Mouse (Mus musculus) hindbrain, embryonic 10.5 days (tissue): ENCODE measurements around the gene Chd1. TPM values are rescaled to one million over a fixed set of nuclear protein-coding genes. Genes with fewer than 3 reads are reported as not detected.

ENCODE experiments used
- DNase-seq: peaks from one replicate; pipeline ENCODE4 v3.0.0-alpha.2; 2017; ENCODE audit warnings: low spot score
- H3K27ac ChIP-seq: fragments of 300-500 bp; sonication (generic); 2 replicates; pipeline ENCODE4 v1.5.1; 2016; ENCODE audit warnings: mild to moderate bottlenecking, moderate library complexity
- H3K27me3 ChIP-seq: fragments of 300-500 bp; sonication (generic); 2 replicates; pipeline ENCODE4 v1.6.1; 2016; ENCODE audit warnings: mild to moderate bottlenecking; ENCODE audit not compliant: poor library complexity, insufficient read depth, severe bottlenecking
- H3K36me3 ChIP-seq: fragments of 300-500 bp; sonication (generic); 2 replicates; pipeline ENCODE4 v1.6.1; 2016; ENCODE audit warnings: mild to moderate bottlenecking, moderate library complexity
- H3K4me1 ChIP-seq: fragments of 300-500 bp; sonication (generic); replicated peaks from 2 replicates; pipeline ENCODE4 v1.6.1; 2016; ENCODE audit warnings: mild to moderate bottlenecking
- H3K4me3 ChIP-seq: fragments of 300-500 bp; sonication (generic); 2 replicates; pipeline ENCODE4 v1.5.1; 2016; ENCODE audit warnings: mild to moderate bottlenecking, moderate library complexity
- H3K9me3 ChIP-seq: fragments of 300-500 bp; sonication (generic); 2 replicates; pipeline ENCODE4 v1.6.1; 2016; ENCODE audit warnings: mild to moderate bottlenecking, moderate library complexity
- WGBS: fragments of 180-500 bp; shearing (Covaris S2); methylation state at CpG from one replicate; pipeline ENCODE4 v1.1.7; 2016; 5-methylcytosine and 5-hydroxymethylcytosine counted together
- polyA plus RNA-seq: library from polyadenylated mRNA; unstranded; fragments of >200 nt; fragmentation: Nextera tagmentation; extraction: Ambion mirVana; gene quantifications from 2 replicates; pipeline ENCODE4 v1.2.1, GENCODE M21; 2016

Gene Chd1
- polyA plus RNA-seq, 1 experiment from 2014 or later: 28.8 TPM

GRCm38 (mm10) chr17:15820146-15820545 lies 115.4 kb downstream of the Chd1 start:
- WGBS: 64% methylated on average over 6 of the region's 6 CpGs
- H3K36me3 ChIP-seq: peaks cover 59% of the 10 kb centered on the region
- no peak overlapping the region for H3K27ac ChIP-seq
- H3K4me1 ChIP-seq: peaks cover 39% of the 10 kb centered on the region
- no peaks in the 10 kb centered on the region for H3K9me3 ChIP-seq
- H3K4me3 ChIP-seq: no peak overlapping the region
- H3K27me3 ChIP-seq: no peaks in the 10 kb centered on the region
- DNase-seq: no peak

DNA sequence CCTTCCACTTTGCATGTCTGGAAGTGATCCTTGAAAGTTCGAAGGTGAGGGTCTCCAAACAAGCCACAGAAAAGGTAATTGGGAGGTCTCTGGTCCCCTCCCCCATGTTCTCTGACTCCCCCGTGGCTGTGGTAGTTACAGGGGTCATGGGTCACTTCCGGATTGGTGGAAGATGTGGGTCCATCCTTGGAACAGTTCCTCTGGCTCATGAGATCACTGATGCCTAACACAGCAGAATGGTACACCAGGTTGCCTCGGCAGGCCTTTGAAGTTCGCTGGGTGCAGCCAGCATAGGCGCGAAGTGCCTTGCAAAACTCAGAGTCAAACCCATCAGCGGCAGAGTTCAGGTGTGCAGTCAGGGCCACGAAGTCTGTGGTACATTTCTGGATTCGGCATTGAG lies 116.0 kb downstream of the Chd1 start:
- Histone ChIP-seq H3K4me3 (no peak overlapping the region), H3K27me3 (no peaks in the 10 kb centered on the region), H3K27ac (no peak overlapping the region), H3K36me3 (peaks cover 52% of the 10 kb centered on the region), H3K9me3 (no peaks in the 10 kb centered on the region), H3K4me1 (peaks cover 39% of the 10 kb centered on the region)
- DNase-seq: no peak
- 77% methylated on average over 10 of the region's 10 CpGs for WGBS

GRCm38 (mm10) chr17:15821706-15822105 lies 116.9 kb downstream of the Chd1 start:
- Histone ChIP-seq H3K27ac (no peak overlapping the region), H3K27me3 (no peaks in the 10 kb centered on the region), H3K4me1 (peaks cover 39% of the 10 kb centered on the region), H3K36me3 (peaks cover 46% of the 10 kb centered on the region), H3K4me3 (no peak overlapping the region), H3K9me3 (no peaks in the 10 kb centered on the region)
- DNase-seq: no peak
- WGBS: 90% methylated on average over 4 of the region's 4 CpGs

Other genes starting within 250 kb of the Chd1 start
- gene Psmb1, start 205.2 kb upstream of the Chd1 start, polyA plus RNA-seq: 291 TPM in 2 replicates
- gene Tbp, start 205.1 kb upstream of the Chd1 start, polyA plus RNA-seq: 62.1 and 64.2 TPM in 2 replicates
- 49.8 and 51.1 TPM in 2 replicates for gene Pdcd2, start 177.7 kb upstream of the Chd1 start, polyA plus RNA-seq
- gene Prdm9, start 140.6 kb upstream of the Chd1 start, polyA plus RNA-seq: 2.3 and 3.2 TPM in 2 replicates
- 29.3 and 75.7 TPM in 2 replicates for gene Rgmb, start 126.1 kb downstream of the Chd1 start, polyA plus RNA-seq